Mouse (Mus musculus) spleen, adult 2 months (tissue): ENCODE results near the gene Fance. TPM values are rescaled to one million over a fixed set of nuclear protein-coding genes. Genes with fewer than 3 reads are reported as not detected.
A peak's percentile ranks its signal among the peaks of the same experiment; 100 is the strongest.

ENCODE experiments used
- DNase-seq, 2 experiments: peaks; one replicate each; pipeline versions ENCODE4 v3.0.0 to v3.0.0-alpha.2; 2012 to 2021; ENCODE audit warnings: low spot score in 2 of 2, low read depth in 1 of 2
- H3K27ac ChIP-seq: fragments of 200-500 bp; 2 replicates; pipeline ENCODE4 v1.5.1; 2012; ENCODE audit warnings: low read length, inconsistent platforms; ENCODE audit not compliant: insufficient read depth
- H3K27me3 ChIP-seq: fragments of 200-500 bp; 2 replicates; pipeline ENCODE4 v1.6.1; 2012; ENCODE audit warnings: mild to moderate bottlenecking, moderate library complexity, low read length, inconsistent platforms; ENCODE audit not compliant: control insufficient read depth, insufficient read depth
- H3K36me3 ChIP-seq: fragments of 200-500 bp; 2 replicates; pipeline ENCODE4 v1.6.1; 2012; ENCODE audit warnings: mild to moderate bottlenecking, low read length, inconsistent platforms; ENCODE audit not compliant: control insufficient read depth, insufficient read depth
- H3K4me1 ChIP-seq: fragments of 200-500 bp; 2 replicates; pipeline ENCODE4 v1.6.1; 2011; ENCODE audit warnings: inconsistent platforms; ENCODE audit not compliant: control insufficient read depth, insufficient read depth, insufficient read length
- H3K4me3 ChIP-seq: fragments of 200-500 bp; 2 replicates; pipeline ENCODE4 v1.5.1; 2011; ENCODE audit warnings: mild to moderate bottlenecking, inconsistent platforms; ENCODE audit not compliant: insufficient read depth, insufficient read length; ENCODE audit errors: extremely low read depth
- CTCF ChIP-seq: fragments of 200-500 bp; IDR thresholded peaks from 2 replicates; pipeline ENCODE4 v1.5.1; 2011; ENCODE audit warnings: mild to moderate bottlenecking, inconsistent platforms; ENCODE audit not compliant: insufficient read depth, insufficient read length, insufficient replicate concordance; ENCODE audit errors: extremely low read depth
- POLR2A ChIP-seq: fragments of 200-500 bp; IDR thresholded peaks from 2 replicates; pipeline ENCODE4 v1.6.1; 2011; ENCODE audit warnings: low read depth, low read length, inconsistent platforms
- WGBS: fragments of 180-500 bp; shearing (Covaris S2); methylation state at CpG from one replicate; pipeline ENCODE4 v1.1.7; 2018; 5-methylcytosine and 5-hydroxymethylcytosine counted together
- polyA plus RNA-seq: library from polyadenylated mRNA; depleted of rRNA; stranded (reverse); fragments of >200 nt; gene quantifications from 2 replicates; pipeline ENCODE4 v1.2.3, GENCODE M21; 2012

Fance gene
- polyA plus RNA-seq, 1 experiment, result 17.2 TPM

DNA sequence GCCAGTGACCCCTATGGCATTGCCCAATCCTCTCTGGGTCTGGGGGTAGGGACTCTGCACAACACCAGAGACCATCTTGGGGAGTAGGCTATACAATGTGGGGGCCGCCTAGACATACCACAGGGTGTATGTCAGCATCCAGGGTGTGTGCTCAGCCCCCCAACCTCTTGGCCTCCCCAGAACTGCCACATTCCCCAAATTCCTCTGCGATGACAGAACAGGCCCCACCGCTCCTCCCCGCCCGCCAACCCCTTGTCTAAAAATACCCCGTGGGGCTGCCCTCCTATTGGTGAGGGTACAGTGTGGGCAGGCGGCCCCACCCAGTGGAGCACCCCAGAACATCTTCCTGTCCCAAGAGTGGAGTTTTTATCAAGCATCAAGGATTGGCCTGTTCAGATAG lies 27.3 kb downstream of the Fance start:
- WGBS, result 51% methylated on average over 7 of the region's 7 CpGs
- TF ChIP-seq POLR2A (no peak), CTCF (no peak)

DNA sequence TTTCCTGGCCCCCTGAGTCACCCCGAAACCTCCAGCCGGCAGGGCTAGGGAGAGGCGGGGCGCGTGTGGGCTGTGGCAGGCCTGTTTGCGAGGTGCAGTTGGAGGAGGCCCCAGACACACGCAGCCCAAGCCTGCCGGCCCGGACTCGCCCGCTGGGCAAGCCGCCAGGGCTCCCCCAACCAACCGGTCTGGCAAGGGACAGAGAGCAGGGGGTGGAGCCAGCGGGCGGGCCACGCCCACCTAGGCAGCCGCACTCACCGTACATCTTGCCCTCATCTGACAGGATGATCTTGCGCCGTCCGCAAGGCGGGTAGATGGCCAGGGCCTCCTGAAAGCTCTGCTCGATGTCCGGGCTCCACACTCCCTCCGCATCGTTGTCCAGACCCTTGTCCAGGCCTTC lies 27.8 kb downstream of the Fance start:
- 23% methylated on average over 26 of the region's 26 CpGs for WGBS
- H3K27ac ChIP-seq, result no peak overlapping the region
- no peak overlapping the region for H3K4me3 ChIP-seq
- TF ChIP-seq POLR2A (no peak), CTCF (no peak)
- peak in 1 of 2 experiments; percentile 33 for DNase-seq
- no peaks in the 10 kb centered on the region for H3K36me3 ChIP-seq
- no peaks in the 10 kb centered on the region for H3K27me3 ChIP-seq
- no peaks in the 10 kb centered on the region for H3K4me1 ChIP-seq

More for the DNA sequence above, 27.3 kb downstream of the Fance start:
- no peaks in the 10 kb centered on the region for H3K36me3 ChIP-seq
- DNase-seq, result no peak
- no peaks in the 10 kb centered on the region for H3K4me1 ChIP-seq
- H3K27me3 ChIP-seq, result no peaks in the 10 kb centered on the region
- H3K4me3 ChIP-seq, result no peak overlapping the region
- H3K27ac ChIP-seq, result no peak overlapping the region

DNA sequence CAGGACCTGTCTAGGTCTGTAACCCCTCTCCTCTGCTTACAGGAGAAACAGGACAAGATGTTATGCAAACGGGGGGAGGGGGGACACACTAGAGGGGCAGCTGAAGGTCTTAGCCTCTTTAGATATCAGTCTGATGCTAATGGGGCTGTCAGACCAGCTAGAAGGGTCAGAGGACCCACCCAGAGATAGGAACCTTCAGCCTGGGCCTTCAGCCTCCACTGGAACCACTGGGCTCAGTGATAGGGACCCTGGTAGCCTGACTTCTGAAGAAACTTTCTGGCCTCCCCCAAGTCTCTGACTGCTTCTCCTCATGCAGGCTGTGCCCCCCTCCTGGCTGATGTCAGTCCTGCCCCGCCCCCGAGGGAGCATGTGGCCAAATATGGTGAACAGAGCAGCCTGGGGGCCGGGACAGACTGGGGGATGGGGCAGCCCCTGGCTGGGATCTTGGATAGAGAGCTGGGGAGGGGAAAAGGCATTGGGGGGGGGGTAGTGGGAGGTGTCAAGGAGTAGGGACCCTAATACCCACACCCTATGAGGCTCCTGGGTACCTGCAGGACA lies 30.8 kb downstream of the Fance start:
- Histone ChIP-seq H3K4me1 (no peaks in the 10 kb centered on the region), H3K27ac (0 out of 2 replicates have a peak overlapping the region, but pooled peaks have one; percentile 12), H3K36me3 (no peaks in the 10 kb centered on the region), H3K4me3 (no peak overlapping the region), H3K27me3 (no peaks in the 10 kb centered on the region)
- TF ChIP-seq CTCF (no peak), POLR2A (no peak)
- no peak for DNase-seq
- 77% methylated on average over 4 of the region's 4 CpGs for WGBS

DNA sequence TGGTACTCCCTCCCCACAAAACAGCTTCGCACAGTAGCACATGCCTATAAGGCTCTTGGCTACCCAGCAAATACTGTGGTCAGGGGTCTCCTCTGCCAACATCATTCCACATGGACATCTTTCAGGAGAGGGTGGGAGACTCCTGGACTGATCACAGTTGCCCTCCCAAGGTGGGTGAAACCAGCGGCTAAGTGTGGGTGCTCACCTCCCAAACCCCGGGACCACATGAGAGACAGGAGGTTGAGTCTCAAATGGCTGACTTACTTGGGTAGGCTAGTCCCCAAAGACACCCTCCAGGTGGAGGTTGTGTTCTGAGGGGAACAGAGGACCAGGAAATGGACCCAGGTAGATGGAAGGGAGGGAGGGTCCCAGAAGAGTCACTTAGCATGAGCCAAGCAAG lies 31.4 kb downstream of the Fance start:
- Histone ChIP-seq H3K27ac (no peak overlapping the region), H3K27me3 (no peaks in the 10 kb centered on the region), H3K36me3 (no peaks in the 10 kb centered on the region), H3K4me3 (no peak overlapping the region), H3K4me1 (no peaks in the 10 kb centered on the region)
- no peak for DNase-seq
- 87% methylated on average over 3 of the region's 3 CpGs for WGBS
- TF ChIP-seq POLR2A (no peak), CTCF (no peak)

DNA sequence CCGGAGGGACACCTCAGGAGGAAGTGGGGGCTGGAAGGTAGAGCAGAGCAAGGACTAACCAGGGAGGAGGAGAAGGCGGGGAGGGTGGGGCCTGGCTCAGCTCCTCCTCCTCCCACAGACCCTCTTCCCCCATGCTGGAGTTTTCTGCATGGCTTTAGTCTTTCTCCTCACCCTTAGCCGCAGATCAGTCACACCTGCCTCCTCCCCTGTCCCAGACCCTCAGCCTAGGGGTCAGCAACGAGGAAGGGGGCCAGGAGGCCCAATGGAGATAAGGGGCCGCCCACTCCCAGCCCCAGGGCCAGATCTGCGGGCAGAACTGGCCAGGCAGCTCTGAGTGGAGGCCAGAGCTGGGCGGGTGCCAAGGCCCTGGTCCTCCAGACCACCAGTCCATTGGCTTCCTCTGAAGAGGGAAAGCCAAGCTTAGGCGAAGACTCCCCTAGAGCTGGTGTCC lies 32.0 kb downstream of the Fance start:
- DNase-seq, result no peak
- H3K4me1 ChIP-seq, result no peaks in the 10 kb centered on the region
- H3K36me3 ChIP-seq, result no peaks in the 10 kb centered on the region
- H3K27ac ChIP-seq, result no peak overlapping the region; the same call in 1 of the 2 replicates
- H3K4me3 ChIP-seq, result no peak overlapping the region
- WGBS, result 74% methylated on average over 8 of the region's 8 CpGs
- no peak for TF ChIP-seq POLR2A
- no peak for TF ChIP-seq CTCF
- peaks cover 5% of the 10 kb centered on the region for H3K27me3 ChIP-seq

DNA sequence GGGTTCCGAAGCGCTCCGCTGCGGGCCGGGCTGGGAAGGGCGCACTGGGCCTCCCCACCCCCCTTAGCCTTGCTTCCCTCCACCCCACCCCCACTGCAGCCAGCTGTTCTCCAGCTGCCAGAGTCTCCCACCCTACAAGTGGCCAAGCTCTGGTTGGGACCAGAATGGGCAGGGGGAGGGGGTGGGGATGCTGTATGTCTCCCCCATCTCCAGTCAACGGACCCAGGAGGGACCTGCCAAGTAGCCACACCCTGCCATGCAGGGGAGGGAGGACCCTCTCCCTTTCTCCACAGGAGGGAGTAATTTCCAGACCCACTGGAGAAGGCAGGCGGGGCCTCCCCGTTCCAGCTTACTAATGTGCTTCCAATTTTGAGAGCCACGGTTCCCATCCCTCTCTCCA lies 32.6 kb downstream of the Fance start:
- H3K36me3 ChIP-seq, result no peaks in the 10 kb centered on the region
- WGBS, result 86% methylated on average over 10 of the region's 10 CpGs
- H3K4me3 ChIP-seq, result no peak overlapping the region

DNA sequence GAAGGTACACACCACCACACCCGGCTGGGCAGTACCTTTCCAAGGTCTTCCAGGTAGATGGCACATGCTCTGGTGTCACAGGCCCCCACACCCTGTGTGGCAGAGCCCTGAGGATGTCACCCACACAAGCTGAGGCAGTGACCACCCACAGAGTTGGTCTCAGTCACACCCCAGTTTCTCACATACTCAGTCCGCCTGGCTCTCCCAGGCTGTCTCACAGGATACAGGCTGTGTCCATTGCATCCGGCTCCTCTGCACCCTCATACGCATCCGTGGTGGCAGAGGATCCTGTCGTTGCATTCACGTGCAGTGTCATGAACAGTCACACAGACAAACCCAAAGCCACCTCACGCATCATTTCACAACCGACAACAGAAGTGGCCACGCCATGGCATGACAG lies 34.0 kb downstream of the Fance start:
- H3K4me3 ChIP-seq, result no peak overlapping the region
- no peak for DNase-seq
- H3K36me3 ChIP-seq, result no peaks in the 10 kb centered on the region
- no peak overlapping the region for H3K27ac ChIP-seq
- peaks cover 17% of the 10 kb centered on the region for H3K27me3 ChIP-seq
- H3K4me1 ChIP-seq, result no peaks in the 10 kb centered on the region
- TF ChIP-seq CTCF (no peak), POLR2A (no peak)
- 86% methylated on average over 10 of the region's 10 CpGs for WGBS

More for the DNA sequence above, 32.6 kb downstream of the Fance start:
- TF ChIP-seq POLR2A (no peak), CTCF (no peak)
- Histone ChIP-seq H3K27me3 (peaks cover 11% of the 10 kb centered on the region), H3K27ac (no peak overlapping the region), H3K4me1 (no peaks in the 10 kb centered on the region)
- DNase-seq, result no peak
